Mouse (Mus musculus) intestine, embryonic 16.5 days (tissue): Measurements from ENCODE around the gene Sfxn4. TPM values are rescaled to one million over a fixed set of nuclear protein-coding genes. Genes with fewer than 3 reads are reported as not detected.
A peak's percentile ranks its signal among the peaks of the same experiment; 100 is the strongest.
"Not testable (repeated sequence)": the region's sequence is repeated elsewhere in the genome, so short reads cannot be mapped to it uniquely, and the experiment has no call there.

Source experiments
- ATAC-seq: fragments of 200-750 bp; cut with Nextera tagmentation; 2 replicates; pipeline ENCODE4 v1.8.0; 2017; ENCODE audit warnings: moderate TSS enrichment, moderate library complexity
- H3K27ac ChIP-seq: fragments of 300-500 bp; sonication (generic); 2 replicates; pipeline ENCODE4 v1.5.1; 2014; ENCODE audit warnings: mild to moderate bottlenecking, low read length
- H3K27me3 ChIP-seq: fragments of 300-500 bp; sonication (generic); replicated peaks from 2 replicates; pipeline ENCODE4 v1.6.1; 2014; ENCODE audit warnings: low read length, control low read depth, mixed read lengths; ENCODE audit not compliant: control insufficient read depth, insufficient read depth
- H3K36me3 ChIP-seq: fragments of 300-500 bp; sonication (generic); 2 replicates; pipeline ENCODE4 v1.6.1; 2014; ENCODE audit warnings: low read length, control low read depth; ENCODE audit not compliant: control insufficient read depth, insufficient read depth
- H3K4me1 ChIP-seq: fragments of 300-500 bp; sonication (generic); 2 replicates; pipeline ENCODE4 v1.6.1; 2014; ENCODE audit warnings: low read length, control low read depth, mixed read lengths; ENCODE audit not compliant: control insufficient read depth, insufficient read depth
- H3K4me2 ChIP-seq: fragments of 300-500 bp; sonication (generic); 2 replicates; pipeline ENCODE4 v1.6.1; 2014; ENCODE audit warnings: low read depth, low read length, control low read depth
- H3K4me3 ChIP-seq: fragments of 300-500 bp; sonication (generic); 2 replicates; pipeline ENCODE4 v1.5.1; 2014; ENCODE audit warnings: mild to moderate bottlenecking, low read length
- H3K9ac ChIP-seq: fragments of 300-500 bp; sonication (generic); 2 replicates; pipeline ENCODE4 v1.6.1; 2014; ENCODE audit warnings: low read depth, low read length
- H3K9me3 ChIP-seq: fragments of 300-500 bp; sonication (generic); 2 replicates; pipeline ENCODE4 v1.6.1; 2016; ENCODE audit warnings: low read length, control low read depth; ENCODE audit not compliant: control insufficient read depth
- WGBS: fragments of 180-500 bp; shearing (Covaris S2); extraction: QIAGEN DNeasy Blood & Tissue Kit; methylation state at CpG from one replicate; pipeline ENCODE4 v1.1.7; 2014; 5-methylcytosine and 5-hydroxymethylcytosine counted together
- polyA plus RNA-seq: library from polyadenylated mRNA; unstranded; fragments of >200 nt; fragmentation: Nextera tagmentation; extraction: Ambion mirVana; gene quantifications from 2 replicates; pipeline ENCODE4 v1.2.1, GENCODE M21; 2015

The Sfxn4 gene
- polyA plus RNA-seq, 1 experiment from 2014 or later = 4.2 TPM

GRCm38 (mm10) chr19:60866169-60866568 is 4.9 kb upstream of the Sfxn4 start:
- H3K9ac ChIP-seq, H3K36me3 ChIP-seq, H3K9me3 ChIP-seq, H3K27me3 ChIP-seq, ATAC-seq, H3K27ac ChIP-seq, H3K4me2 ChIP-seq, H3K4me1 ChIP-seq, H3K4me3 ChIP-seq: not testable (repeated sequence)
- 95% methylated on average over 4 of the region's 4 CpGs for WGBS

- H3K9ac ChIP-seq = no peak overlapping the region
- no peaks in the 10 kb centered on the region for H3K27me3 ChIP-seq
- H3K4me3 ChIP-seq = no peak overlapping the region
- no peak for ATAC-seq
- no peak overlapping the region for H3K4me2 ChIP-seq
- no peaks in the 10 kb centered on the region for H3K36me3 ChIP-seq
- H3K4me1 ChIP-seq = no peaks in the 10 kb centered on the region
- H3K9me3 ChIP-seq = no peaks in the 10 kb centered on the region
- no peak overlapping the region for H3K27ac ChIP-seq
Measured at GRCm38 (mm10) chr19:60845731-60846130, 15.5 kb downstream of the Sfxn4 start.

- ATAC-seq = no peak
- Histone ChIP-seq H3K27me3 (no peaks in the 10 kb centered on the region), H3K27ac (no peak overlapping the region), H3K4me1 (no peaks in the 10 kb centered on the region), H3K9me3 (no peaks in the 10 kb centered on the region), H3K36me3 (no peaks in the 10 kb centered on the region), H3K9ac (no peak overlapping the region), H3K4me3 (no peak overlapping the region), H3K4me2 (no peak overlapping the region)
Measured at GRCm38 (mm10) chr19:60843324-60843723, 18.0 kb downstream of the Sfxn4 start.

GRCm38 (mm10) chr19:60837747-60838146 is 23.5 kb downstream of the Sfxn4 start:
- ATAC-seq = peak; percentile 44; the same call in 1 of the 2 replicates
- Histone ChIP-seq H3K36me3 (peaks cover 3% of the 10 kb centered on the region; the same call in 1 of the 2 replicates), H3K4me2 (no peak overlapping the region), H3K27ac (no peak overlapping the region), H3K4me1 (no peaks in the 10 kb centered on the region), H3K27me3 (no peaks in the 10 kb centered on the region), H3K4me3 (no peak overlapping the region), H3K9me3 (no peaks in the 10 kb centered on the region), H3K9ac (no peak overlapping the region)
- WGBS = 54% methylated on average over 1 of the region's 1 CpGs

GRCm38 (mm10) chr19:60818677-60819076 is 42.6 kb downstream of the Sfxn4 start:
- WGBS = 89% methylated on average over 6 of the region's 6 CpGs
- Histone ChIP-seq H3K36me3 (peaks cover 10% of the 10 kb centered on the region), H3K9me3 (no peaks in the 10 kb centered on the region), H3K9ac (no peak overlapping the region), H3K27me3 (no peaks in the 10 kb centered on the region), H3K4me2 (no peak overlapping the region), H3K27ac (no peak overlapping the region), H3K4me3 (no peak overlapping the region), H3K4me1 (no peaks in the 10 kb centered on the region)
- no peak for ATAC-seq

- no peak for ATAC-seq
- Histone ChIP-seq H3K27me3 (no peaks in the 10 kb centered on the region), H3K4me2 (no peak overlapping the region), H3K27ac (no peak overlapping the region), H3K9me3 (no peaks in the 10 kb centered on the region), H3K36me3 (no peaks in the 10 kb centered on the region), H3K4me3 (no peak overlapping the region), H3K4me1 (peaks cover 8% of the 10 kb centered on the region; the same call in 1 of the 2 replicates), H3K9ac (no peak overlapping the region)
- WGBS = 94% methylated on average over 6 of the region's 6 CpGs
Measured at GRCm38 (mm10) chr19:60813133-60813532, 48.1 kb downstream of the Sfxn4 start.

GRCm38 (mm10) chr19:60812036-60812389 is 49.3 kb downstream of the Sfxn4 start:
- 20% methylated on average over 10 of the region's 10 CpGs for WGBS
- Histone ChIP-seq H3K27me3 (no peaks in the 10 kb centered on the region), H3K4me3 (peak overlapping the region; percentile 81), H3K4me1 (peaks cover 8% of the 10 kb centered on the region; the same call in 1 of the 2 replicates), H3K27ac (peak overlapping the region; percentile 78; the same call in 1 of the 2 replicates), H3K9ac (peak overlapping the region; percentile 88), H3K9me3 (no peaks in the 10 kb centered on the region), H3K36me3 (no peaks in the 10 kb centered on the region), H3K4me2 (peak overlapping the region; percentile 76)
- no peak for ATAC-seq

GRCm38 (mm10) chr19:60811098-60812035 is 49.9 kb downstream of the Sfxn4 start, which contains the start of gene Fam45a:
Gene Fam45a (plus strand): TSS chr19:60811585.
- Histone ChIP-seq H3K9ac (peak within 1 kb of the TSS; percentile 88), H3K27ac (peak within 1 kb of the TSS; percentile 78), H3K4me2 (peak within 1 kb of the TSS; percentile 76), H3K9me3 (no peaks in the 10 kb centered on the region), H3K4me3 (peak within 1 kb of the TSS; percentile 81), H3K4me1 (peaks cover 8% of the 10 kb centered on the region; the same call in 1 of the 2 replicates), H3K27me3 (no peaks in the 10 kb centered on the region), H3K36me3 (no peaks in the 10 kb centered on the region)
- 2% methylated on average over 44 of the region's 45 CpGs for WGBS
- ATAC-seq = peak; percentile 100

GRCm38 (mm10) chr19:60809927-60810326 is 51.4 kb downstream of the Sfxn4 start:
- Histone ChIP-seq H3K9me3 (no peaks in the 10 kb centered on the region), H3K9ac (no peak overlapping the region), H3K36me3 (no peaks in the 10 kb centered on the region), H3K4me2 (no peak overlapping the region), H3K27me3 (no peaks in the 10 kb centered on the region), H3K4me3 (no peak overlapping the region), H3K27ac (no peak overlapping the region), H3K4me1 (peaks cover 8% of the 10 kb centered on the region; the same call in 1 of the 2 replicates)
- 86% methylated on average over 2 of the region's 2 CpGs for WGBS
- no peak for ATAC-seq
